Mouse (Mus musculus): Measurements from ENCODE around the gene Bri3bp. TPM values are rescaled to one million over a fixed set of nuclear protein-coding genes. Genes with fewer than 3 reads are reported as not detected.
"Not testable (repeated sequence)": the region's sequence is repeated elsewhere in the genome, so short reads cannot be mapped to it uniquely, and the experiment has no call there.

Bri3bp gene
- polyA plus RNA-seq, 1 experiment from 2014 or later = 59.6 TPM

GRCm38 (mm10) chr5:125404536-125404902, 36.8 kb upstream of the Bri3bp start:
- peak overlapping the region; percentile 57 for H3K9ac ChIP-seq
- H3K4me2 ChIP-seq (replicated peaks) = peak overlapping the region; percentile 78
- no peaks in the 10 kb centered on the region for H3K36me3 ChIP-seq
- H3K4me3 ChIP-seq (replicated peaks) = peak overlapping the region; percentile 60
- 3% methylated on average over 7 of the region's 7 CpGs for WGBS
- H3K27ac ChIP-seq = peak overlapping the region; percentile 80
- no peaks in the 10 kb centered on the region for H3K9me3 ChIP-seq
- no peaks in the 10 kb centered on the region for H3K27me3 ChIP-seq (replicated peaks)
- H3K4me1 ChIP-seq (replicated peaks) = peaks cover 8% of the 10 kb centered on the region
- no peak for ATAC-seq

GRCm38 (mm10) chr5:125404903-125405545, 36.3 kb upstream of the Bri3bp start:
- Histone ChIP-seq H3K9me3 (no peaks in the 10 kb centered on the region), H3K27ac (peak overlapping the region; percentile 80), H3K4me3 (replicated peaks) (peak overlapping the region; percentile 60), H3K9ac (peak overlapping the region; percentile 57), H3K27me3 (replicated peaks) (no peaks in the 10 kb centered on the region), H3K36me3 (no peaks in the 10 kb centered on the region), H3K4me2 (replicated peaks) (peak overlapping the region; percentile 78), H3K4me1 (replicated peaks) (peaks cover 13% of the 10 kb centered on the region)
- WGBS = under 1% methylated on average over 28 of the region's 28 CpGs
- ATAC-seq = peak; percentile 32

- Histone ChIP-seq H3K36me3 (no peaks in the 10 kb centered on the region), H3K27ac (peak overlapping the region; percentile 88), H3K9ac (peak overlapping the region; percentile 57), H3K4me3 (replicated peaks) (peak overlapping the region; percentile 60), H3K4me2 (replicated peaks) (peak overlapping the region; percentile 82), H3K9me3 (no peaks in the 10 kb centered on the region), H3K27me3 (replicated peaks) (no peaks in the 10 kb centered on the region), H3K4me1 (replicated peaks) (peaks cover 14% of the 10 kb centered on the region)
- peak; percentile 68 for ATAC-seq
- under 1% methylated on average over 31 of the region's 31 CpGs for WGBS
Observed at GRCm38 (mm10) chr5:125405546-125406248, 35.7 kb upstream of the Bri3bp start.

GRCm38 (mm10) chr5:125406322-125407016, 34.9 kb upstream of the Bri3bp start:
- 2% methylated on average over 20 of the region's 20 CpGs for WGBS
- Histone ChIP-seq H3K27ac (peak overlapping the region; percentile 88), H3K4me3 (replicated peaks) (peak overlapping the region; percentile 60), H3K9ac (peak overlapping the region; percentile 57), H3K4me1 (replicated peaks) (peaks cover 14% of the 10 kb centered on the region), H3K27me3 (replicated peaks) (no peaks in the 10 kb centered on the region), H3K36me3 (no peaks in the 10 kb centered on the region), H3K9me3 (no peaks in the 10 kb centered on the region), H3K4me2 (replicated peaks) (peak overlapping the region; percentile 82)
- peak; percentile 50 for ATAC-seq

GRCm38 (mm10) chr5:125407020-125407830, 34.1 kb upstream of the Bri3bp start:
- H3K4me2 ChIP-seq (replicated peaks) = peak overlapping the region; percentile 82
- H3K27me3 ChIP-seq (replicated peaks) = no peaks in the 10 kb centered on the region
- H3K4me3 ChIP-seq (replicated peaks) = peak overlapping the region; percentile 60
- H3K27ac ChIP-seq = no peak overlapping the region
- no peaks in the 10 kb centered on the region for H3K36me3 ChIP-seq
- WGBS = 52% methylated on average over 13 of the region's 13 CpGs
- H3K9ac ChIP-seq = no peak overlapping the region
- peaks cover 14% of the 10 kb centered on the region for H3K4me1 ChIP-seq (replicated peaks)
- H3K9me3 ChIP-seq = no peaks in the 10 kb centered on the region
- no peak for ATAC-seq

GRCm38 (mm10) chr5:125407910-125408575, 33.3 kb upstream of the Bri3bp start:
- Histone ChIP-seq H3K4me1 (replicated peaks) (peaks cover 14% of the 10 kb centered on the region), H3K27ac (no peak overlapping the region), H3K36me3 (no peaks in the 10 kb centered on the region), H3K9me3 (no peaks in the 10 kb centered on the region), H3K27me3 (replicated peaks) (no peaks in the 10 kb centered on the region), H3K4me3 (replicated peaks) (no peak overlapping the region), H3K4me2 (replicated peaks) (0 out of 2 replicates have a peak overlapping the region, but pooled peaks have one; percentile 3), H3K9ac (no peak overlapping the region)
- ATAC-seq = no peak
- WGBS = 68% methylated on average over 14 of the region's 14 CpGs

- peak overlapping the region; percentile 53 for H3K4me2 ChIP-seq (replicated peaks)
- H3K27me3 ChIP-seq (replicated peaks) = no peaks in the 10 kb centered on the region
- peak overlapping the region; percentile 34 for H3K4me3 ChIP-seq (replicated peaks)
- H3K9me3 ChIP-seq = no peaks in the 10 kb centered on the region
- H3K27ac ChIP-seq = no peak overlapping the region
- WGBS = 1% methylated on average over 13 of the region's 13 CpGs
- H3K36me3 ChIP-seq = 0 out of 2 replicates have a peak, but pooled peaks cover 4% of the 10 kb centered on the region
- H3K9ac ChIP-seq = no peak overlapping the region
- peaks cover 14% of the 10 kb centered on the region for H3K4me1 ChIP-seq (replicated peaks)
- ATAC-seq = peak; percentile 57
Observed at GRCm38 (mm10) chr5:125408842-125409241, 32.5 kb upstream of the Bri3bp start.

GRCm38 (mm10) chr5:125409348-125410090, 31.8 kb upstream of the Bri3bp start:
- H3K9me3 ChIP-seq = no peaks in the 10 kb centered on the region
- ATAC-seq = peak; percentile 70
- peaks cover 14% of the 10 kb centered on the region for H3K4me1 ChIP-seq (replicated peaks)
- H3K27ac ChIP-seq = no peak overlapping the region
- H3K4me2 ChIP-seq (replicated peaks) = peak overlapping the region; percentile 53
- H3K27me3 ChIP-seq (replicated peaks) = no peaks in the 10 kb centered on the region
- H3K36me3 ChIP-seq = peaks cover 8% of the 10 kb centered on the region; the same call in 1 of the 2 replicates
- 6% methylated on average over 20 of the region's 20 CpGs for WGBS
- H3K9ac ChIP-seq = no peak overlapping the region
- peak overlapping the region; percentile 34 for H3K4me3 ChIP-seq (replicated peaks)

GRCm38 (mm10) chr5:125411972-125412530, 29.3 kb upstream of the Bri3bp start:
- H3K9me3 ChIP-seq = no peaks in the 10 kb centered on the region
- H3K36me3 ChIP-seq = peaks cover 31% of the 10 kb centered on the region
- peaks cover 10% of the 10 kb centered on the region for H3K4me1 ChIP-seq (replicated peaks)
- H3K27me3 ChIP-seq (replicated peaks) = no peaks in the 10 kb centered on the region
- no peak overlapping the region for H3K27ac ChIP-seq
- WGBS = 67% methylated on average over 5 of the region's 5 CpGs
- no peak overlapping the region for H3K9ac ChIP-seq
- no peak overlapping the region for H3K4me2 ChIP-seq (replicated peaks)
- no peak for ATAC-seq
- no peak overlapping the region for H3K4me3 ChIP-seq (replicated peaks)

GRCm38 (mm10) chr5:125412536-125412935, 28.8 kb upstream of the Bri3bp start:
- H3K4me2 ChIP-seq (replicated peaks); H3K4me1 ChIP-seq (replicated peaks); ATAC-seq; H3K9me3 ChIP-seq; H3K27me3 ChIP-seq (replicated peaks); H3K27ac ChIP-seq; H3K4me3 ChIP-seq (replicated peaks); H3K9ac ChIP-seq: not testable (repeated sequence)
- 91% methylated on average over 8 of the region's 8 CpGs for WGBS
- H3K36me3 ChIP-seq = peaks cover 35% of the 10 kb centered on the region

GRCm38 (mm10) chr5:125413763-125414162, 27.6 kb upstream of the Bri3bp start:
- Histone ChIP-seq H3K4me1 (replicated peaks) (peaks cover 6% of the 10 kb centered on the region; the same call in 1 of the 2 replicates), H3K27ac (no peak overlapping the region), H3K36me3 (peaks cover 45% of the 10 kb centered on the region), H3K9ac (no peak overlapping the region), H3K4me2 (replicated peaks) (no peak overlapping the region), H3K27me3 (replicated peaks) (no peaks in the 10 kb centered on the region), H3K9me3 (no peaks in the 10 kb centered on the region), H3K4me3 (replicated peaks) (no peak overlapping the region)
- 84% methylated on average over 4 of the region's 4 CpGs for WGBS
- ATAC-seq = no peak
